Mouse (Mus musculus) left cerebral cortex, adult 11 months (tissue): Measurements from ENCODE around the gene 1600002K03Rik.

Source experiments
- DNase-seq: peaks from one replicate; pipeline ENCODE4 v3.0.0; 2022; ENCODE audit warnings: low spot score

1600002K03Rik gene

GRCm38 (mm10) chr10:80167460-80168037, 5.2 kb upstream of the 1600002K03Rik start:
- DNase-seq: peak; percentile 96

- DNase-seq: no peak
These were observed 4.6 kb upstream of the 1600002K03Rik start for GRCm38 (mm10) chr10:80168038-80168661.

GRCm38 (mm10) chr10:80169070-80169469, 3.7 kb upstream of the 1600002K03Rik start:
- DNase-seq: no peak

DNA sequence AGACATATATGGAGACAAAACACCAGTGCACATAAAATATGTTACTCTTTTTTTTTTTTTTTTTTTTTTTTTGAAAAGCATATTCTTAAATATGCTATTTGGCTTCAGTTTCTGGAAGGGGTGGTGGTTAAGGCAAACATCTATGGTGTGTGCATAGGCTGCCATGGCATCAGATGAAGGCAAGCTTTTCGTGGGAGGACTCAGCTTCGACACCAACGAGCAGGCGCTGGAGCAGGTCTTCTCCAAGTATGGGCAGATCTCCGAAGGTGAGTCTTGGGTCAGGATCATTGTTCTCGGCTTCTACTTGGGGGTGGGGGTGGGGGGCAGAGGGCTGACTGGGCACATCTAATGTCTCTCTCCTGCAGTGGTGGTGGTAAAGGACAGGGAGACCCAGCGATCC, 3.1 kb upstream of the 1600002K03Rik start:
- DNase-seq: no peak

- DNase-seq: no peak
These were observed 2.7 kb upstream of the 1600002K03Rik start for GRCm38 (mm10) chr10:80170052-80170451.

- no peak for DNase-seq
These were observed 2.1 kb upstream of the 1600002K03Rik start for GRCm38 (mm10) chr10:80170601-80171021.

- no peak for DNase-seq
These were observed 1.5 kb upstream of the 1600002K03Rik start for GRCm38 (mm10) chr10:80171252-80171651.

DNA sequence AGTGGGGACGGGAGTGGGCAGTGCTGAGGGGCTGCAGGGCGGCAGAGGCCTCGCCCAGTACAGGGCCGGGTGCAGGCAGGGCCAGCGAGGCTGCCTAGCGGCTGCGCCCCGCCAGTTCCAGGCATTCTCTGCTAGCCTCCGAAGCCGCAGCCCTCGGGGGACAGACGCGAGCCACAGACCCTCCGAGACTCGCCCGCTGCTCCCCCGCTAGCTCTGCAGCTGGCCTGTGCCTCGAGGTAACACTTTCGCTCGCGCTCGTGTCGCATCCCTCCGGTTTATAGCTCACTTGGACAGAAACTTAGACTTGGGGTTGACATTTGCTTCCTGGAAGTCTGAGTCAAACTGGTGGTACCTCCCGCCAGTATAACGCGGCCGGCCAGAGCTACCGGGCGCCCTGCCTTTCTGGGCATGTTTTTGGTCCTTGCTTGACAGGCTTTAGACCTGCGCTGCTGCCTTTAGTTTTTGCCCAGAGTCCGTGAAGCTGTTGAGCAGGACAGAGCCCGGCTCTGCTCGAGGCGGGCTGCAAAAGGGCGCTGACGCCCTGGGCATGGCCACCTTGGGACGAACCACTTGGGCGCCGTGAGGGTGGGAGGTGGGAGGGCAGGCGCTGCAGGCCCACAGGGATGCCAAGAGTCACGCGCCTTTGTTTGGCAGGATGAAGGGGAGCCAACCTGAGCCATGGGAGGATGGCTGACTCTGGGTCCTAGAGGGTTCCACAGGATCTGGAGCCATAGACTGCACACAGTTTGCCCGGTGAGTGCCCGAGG, 801 bp upstream of the 1600002K03Rik start:
- no peak for DNase-seq

GRCm38 (mm10) chr10:80173358-80173757, 614 bp downstream of the 1600002K03Rik start:
- DNase-seq: no peak

GRCm38 (mm10) chr10:80173955-80174640, 1.4 kb downstream of the 1600002K03Rik start:
- DNase-seq: no peak

DNA sequence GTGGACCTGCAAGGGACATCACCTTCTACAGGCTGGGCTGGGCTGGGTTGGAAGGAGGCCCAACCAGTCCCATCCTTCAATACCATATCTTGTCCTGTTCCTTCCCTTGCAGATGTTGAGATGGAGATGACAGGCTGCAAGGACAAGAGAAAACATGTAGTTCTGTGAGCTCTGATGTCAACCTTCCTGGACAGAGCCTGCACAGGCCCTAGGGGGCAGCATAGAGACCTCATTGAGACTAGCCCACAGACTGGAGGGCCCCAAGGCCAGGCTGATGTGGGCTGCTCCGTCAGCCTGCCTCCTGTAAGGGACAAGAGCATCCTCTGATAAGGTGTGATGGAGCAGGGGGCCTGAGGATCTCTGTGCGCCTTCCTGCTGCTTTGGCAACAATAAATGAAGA, 2.0 kb downstream of the 1600002K03Rik start:
- no peak for DNase-seq

- no peak for DNase-seq
These were observed 3.0 kb downstream of the 1600002K03Rik start for GRCm38 (mm10) chr10:80175536-80176269.

- no peak for DNase-seq
These were observed 3.6 kb downstream of the 1600002K03Rik start for GRCm38 (mm10) chr10:80176270-80176834.

DNA sequence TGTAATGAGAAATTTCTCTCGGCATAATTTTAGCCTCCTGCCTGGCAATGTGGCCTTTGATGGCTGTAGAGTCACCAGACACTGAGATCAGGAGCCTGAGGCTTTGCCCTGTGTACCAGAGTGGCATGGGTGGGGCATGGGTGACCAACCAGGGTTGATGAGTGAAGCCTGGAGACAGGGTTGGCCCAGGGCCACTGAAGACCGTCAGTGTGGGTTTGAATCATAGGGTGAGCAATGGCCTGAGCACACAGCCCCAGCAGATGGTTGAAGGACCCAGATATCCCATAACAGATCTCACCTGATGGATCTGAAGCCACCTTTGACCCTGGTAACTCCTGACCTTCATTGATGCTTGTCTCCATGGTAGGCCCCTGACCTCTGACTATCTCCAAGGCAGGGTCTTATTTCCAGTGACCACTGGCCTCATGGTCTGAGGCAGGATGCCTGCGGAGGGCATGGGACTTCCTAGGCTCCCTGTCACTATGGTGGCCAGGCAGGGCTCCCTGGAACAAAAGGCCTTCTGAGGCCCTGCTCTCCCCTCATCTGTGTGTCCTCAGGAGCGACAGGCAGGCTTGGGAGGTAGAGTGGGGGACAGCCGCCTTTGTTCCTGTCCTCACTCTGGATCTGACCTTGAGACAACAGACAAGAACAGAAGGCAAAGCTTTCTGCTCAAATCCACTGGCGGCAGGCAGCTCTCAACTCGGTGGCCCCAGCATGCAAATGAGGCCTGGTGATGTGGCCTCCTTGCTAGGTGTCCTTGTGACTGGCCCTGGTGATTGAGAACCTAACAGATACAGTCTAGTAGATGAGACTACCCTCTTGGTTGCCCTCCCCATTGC, 4.9 kb downstream of the 1600002K03Rik start:
- DNase-seq: no peak

DNA sequence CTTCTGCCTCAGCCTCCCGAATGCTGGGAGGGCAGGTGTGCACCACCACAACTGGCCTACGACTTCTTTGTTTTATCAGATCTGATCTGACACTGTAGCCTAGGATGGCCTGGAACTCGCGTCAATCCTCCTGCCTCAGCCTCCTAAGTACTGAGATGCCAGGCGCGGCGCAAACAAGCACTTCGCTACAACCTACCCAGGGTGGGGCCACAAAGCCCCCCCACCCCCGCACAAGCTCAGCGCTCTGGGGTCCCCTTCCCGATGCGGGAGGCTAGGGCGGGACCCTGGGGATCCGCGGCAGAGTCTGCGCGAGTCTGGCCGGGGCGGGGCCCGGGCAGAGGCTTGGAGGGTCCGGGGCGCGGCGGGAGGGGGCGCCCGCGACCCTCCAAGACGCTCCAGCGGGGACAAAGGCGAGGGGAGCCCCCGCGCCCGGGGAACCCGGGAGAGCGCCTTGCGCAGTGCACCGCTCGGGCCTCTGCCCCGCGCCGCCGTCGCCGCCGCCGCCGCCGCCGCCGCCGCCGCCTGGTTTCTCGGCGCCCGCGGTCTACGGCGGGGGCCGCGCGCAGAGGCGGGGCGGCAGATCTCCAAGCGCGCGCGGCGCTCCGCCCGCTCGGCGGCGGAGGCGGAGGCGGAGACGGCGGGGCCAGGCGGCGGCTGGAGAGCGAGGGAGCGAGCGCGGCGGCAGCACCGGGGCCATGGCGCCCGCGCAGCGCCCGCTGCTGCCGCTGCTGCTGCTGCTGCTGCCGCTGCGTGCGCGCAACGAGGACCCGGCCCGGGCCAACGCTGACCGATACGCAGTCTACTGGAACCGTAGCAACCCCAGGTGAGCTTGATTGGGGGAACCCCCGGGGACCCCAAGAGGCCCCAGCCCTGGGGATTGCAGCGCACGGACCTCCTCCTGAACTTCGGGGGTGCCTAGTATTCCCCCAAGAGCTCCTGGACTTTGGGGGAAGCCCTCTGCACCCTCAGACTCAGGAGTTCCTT, 6.6 kb downstream of the 1600002K03Rik start, which contains the start of gene Efna2:
Gene Efna2 (plus strand): TSS at position 415 of the 984 bp plus-strand sequence.
- DNase-seq: no peak

DNA sequence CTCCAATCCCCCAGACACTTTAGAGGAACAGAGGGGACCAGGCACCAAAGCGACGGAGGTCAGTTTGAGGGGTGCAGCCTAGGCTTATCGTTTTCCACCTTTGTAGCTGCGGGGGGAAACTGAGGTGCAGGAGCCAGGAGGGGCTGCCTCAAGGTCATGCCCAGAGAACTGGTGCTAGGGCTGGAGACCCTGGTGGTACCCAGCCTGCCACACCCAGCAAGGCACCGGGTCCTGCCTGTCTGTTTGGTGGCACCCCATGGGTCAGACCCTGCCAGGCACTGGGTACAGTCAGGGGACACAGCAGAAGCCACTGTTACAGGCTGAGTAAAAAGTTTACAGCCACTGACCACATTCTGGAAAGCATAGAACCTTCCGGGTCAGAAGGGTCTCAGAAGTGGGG, 7.5 kb downstream of the 1600002K03Rik start:
- DNase-seq: no peak

DNA sequence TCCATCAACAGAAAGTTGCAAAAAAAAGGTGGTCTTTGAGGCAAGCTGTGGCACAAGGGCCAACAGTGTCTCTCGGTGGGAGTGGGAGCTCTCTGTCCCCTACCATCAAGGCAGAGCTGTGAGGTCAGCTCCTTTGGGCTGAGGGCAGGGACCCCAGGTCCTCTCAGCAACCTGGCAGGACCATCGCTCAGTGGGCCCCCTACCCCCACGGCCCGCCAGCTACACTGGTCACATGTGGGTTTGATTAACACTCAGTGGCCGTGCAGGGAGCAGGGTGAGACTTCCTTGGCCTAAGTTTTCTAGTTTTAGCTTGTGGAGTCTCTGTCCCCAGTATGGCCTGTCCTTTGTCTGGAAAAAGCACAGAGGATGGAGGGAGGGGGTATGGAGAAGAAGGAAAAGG, 8.1 kb downstream of the 1600002K03Rik start:
- DNase-seq: no peak

DNA sequence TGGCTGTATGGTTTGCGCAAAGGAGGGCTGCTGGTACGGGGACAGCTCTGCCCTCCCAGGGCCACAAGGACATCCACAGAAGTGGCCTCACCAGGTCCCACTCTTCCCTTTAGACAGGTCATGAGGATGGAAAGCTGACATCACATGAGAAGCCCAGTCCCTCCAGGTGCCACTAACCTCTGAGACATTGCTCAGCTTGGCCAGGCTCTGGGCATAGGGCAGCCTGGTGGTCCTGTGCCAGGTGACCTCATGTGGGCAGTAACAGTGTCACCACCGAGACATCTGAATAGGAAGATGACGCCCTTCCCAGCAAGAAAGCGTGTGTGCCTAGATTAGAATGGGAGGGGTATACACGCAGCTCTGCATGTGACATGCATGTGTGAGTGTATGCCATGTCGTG, 9.8 kb downstream of the 1600002K03Rik start:
- DNase-seq: no peak

DNA sequence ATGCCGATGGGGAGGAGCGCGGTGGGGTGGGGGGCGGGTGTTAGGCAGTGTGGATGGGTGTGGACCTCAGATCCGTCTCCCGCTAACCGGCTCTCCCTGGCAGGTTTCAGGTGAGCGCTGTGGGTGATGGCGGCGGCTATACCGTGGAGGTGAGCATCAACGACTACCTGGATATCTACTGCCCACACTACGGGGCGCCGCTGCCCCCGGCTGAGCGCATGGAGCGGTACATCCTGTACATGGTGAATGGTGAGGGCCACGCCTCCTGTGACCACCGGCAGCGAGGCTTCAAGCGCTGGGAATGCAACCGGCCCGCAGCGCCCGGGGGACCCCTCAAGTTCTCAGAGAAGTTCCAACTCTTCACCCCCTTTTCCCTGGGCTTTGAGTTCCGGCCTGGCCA, 13.9 kb downstream of the 1600002K03Rik start:
- DNase-seq: no peak
